Mouse (Mus musculus) embryonic facial prominence, embryonic 15.5 days (tissue): Measurements from ENCODE around the gene Ints11. TPM values are rescaled to one million over a fixed set of nuclear protein-coding genes. Genes with fewer than 3 reads are reported as not detected.

Experiments
- ATAC-seq: fragments of 200-750 bp; cut with Nextera tagmentation; 2 replicates; pipeline ENCODE4 v1.8.0; 2017; ENCODE audit warnings: low read depth, moderate TSS enrichment; ENCODE audit not compliant: insufficient number of reproducible peaks, low FRiP score, low TSS enrichment
- H3K27ac ChIP-seq: fragments of 300-500 bp; sonication (generic); replicated peaks from 2 replicates; pipeline ENCODE4 v1.5.1; 2015; ENCODE audit warnings: mild to moderate bottlenecking, inconsistent platforms
- H3K27me3 ChIP-seq: fragments of 300-500 bp; sonication (generic); 2 replicates; pipeline ENCODE4 v1.6.1; 2015; ENCODE audit warnings: inconsistent platforms
- H3K36me3 ChIP-seq: fragments of 300-500 bp; sonication (generic); 2 replicates; pipeline ENCODE4 v1.6.1; 2015; ENCODE audit warnings: mild to moderate bottlenecking, inconsistent platforms
- H3K4me1 ChIP-seq: fragments of 300-500 bp; sonication (generic); 2 replicates; pipeline ENCODE4 v1.6.1; 2015; ENCODE audit warnings: inconsistent platforms
- H3K4me2 ChIP-seq: fragments of 300-500 bp; sonication (generic); replicated peaks from 2 replicates; pipeline ENCODE4 v1.6.1; 2015; ENCODE audit warnings: mild to moderate bottlenecking, inconsistent platforms
- H3K4me3 ChIP-seq: fragments of 300-500 bp; sonication (generic); replicated peaks from 2 replicates; pipeline ENCODE4 v1.5.1; 2015; ENCODE audit warnings: mild to moderate bottlenecking, inconsistent platforms
- H3K9ac ChIP-seq: fragments of 300-500 bp; sonication (generic); 2 replicates; pipeline ENCODE4 v1.6.1; 2015; ENCODE audit warnings: inconsistent platforms
- H3K9me3 ChIP-seq: fragments of 300-500 bp; sonication (generic); replicated peaks from 2 replicates; pipeline ENCODE4 v1.6.1; 2016; ENCODE audit warnings: inconsistent platforms
- WGBS: fragments of 180-500 bp; shearing (Covaris S2); methylation state at CpG from one replicate; pipeline ENCODE4 v1.1.7; 2015; 5-methylcytosine and 5-hydroxymethylcytosine counted together
- microRNA-seq: library from miRNA; unstranded; fragments of <30 nt; microRNA quantifications from one replicate; pipeline ENCODE4, GENCODE M21; 2016; ENCODE audit warnings: borderline number of aligned reads
- polyA plus RNA-seq: library from polyadenylated mRNA; unstranded; fragments of >200 nt; fragmentation: Nextera tagmentation; extraction: Ambion mirVana; gene quantifications from 2 replicates; pipeline ENCODE4 v1.2.1, GENCODE M21; 2015

Ints11 gene
- polyA plus RNA-seq, 1 experiment from 2014 or later: 73.1 TPM

GRCm38 (mm10) chr4:155906125-155906524 is 36.8 kb downstream of the Ints11 start:
- H3K36me3 ChIP-seq: peaks cover 58% of the 10 kb centered on the region
- ATAC-seq: no peak
- H3K27me3 ChIP-seq: no peaks in the 10 kb centered on the region
- H3K4me2 ChIP-seq: no peak overlapping the region
- H3K4me3 ChIP-seq: no peak overlapping the region
- H3K4me1 ChIP-seq: no peaks in the 10 kb centered on the region
- H3K9me3 ChIP-seq: no peaks in the 10 kb centered on the region
- WGBS: 78% methylated on average over 9 of the region's 9 CpGs
- no peak overlapping the region for H3K27ac ChIP-seq
- H3K9ac ChIP-seq: no peak overlapping the region

DNA sequence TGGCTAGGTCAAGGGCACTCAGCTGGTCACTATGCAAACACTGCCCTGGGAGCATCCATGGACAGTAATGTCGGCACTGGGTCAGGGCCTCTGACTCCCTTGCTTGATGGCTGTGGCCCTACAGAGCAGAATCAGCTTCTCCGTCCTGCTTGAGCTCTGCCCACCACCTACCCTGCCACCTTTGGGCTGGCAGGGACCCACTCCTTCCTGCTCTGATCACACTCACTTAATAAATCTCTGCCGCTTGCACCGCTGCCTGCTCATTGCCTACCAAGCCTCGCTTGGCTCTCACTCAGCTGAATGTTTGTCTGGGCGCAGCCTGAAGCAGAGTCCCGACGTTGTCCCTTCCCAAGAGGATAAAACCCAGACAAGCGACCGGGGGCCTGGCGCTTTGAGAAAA is 37.7 kb downstream of the Ints11 start:
- no peak for ATAC-seq
- 80% methylated on average over 11 of the region's 11 CpGs for WGBS

DNA sequence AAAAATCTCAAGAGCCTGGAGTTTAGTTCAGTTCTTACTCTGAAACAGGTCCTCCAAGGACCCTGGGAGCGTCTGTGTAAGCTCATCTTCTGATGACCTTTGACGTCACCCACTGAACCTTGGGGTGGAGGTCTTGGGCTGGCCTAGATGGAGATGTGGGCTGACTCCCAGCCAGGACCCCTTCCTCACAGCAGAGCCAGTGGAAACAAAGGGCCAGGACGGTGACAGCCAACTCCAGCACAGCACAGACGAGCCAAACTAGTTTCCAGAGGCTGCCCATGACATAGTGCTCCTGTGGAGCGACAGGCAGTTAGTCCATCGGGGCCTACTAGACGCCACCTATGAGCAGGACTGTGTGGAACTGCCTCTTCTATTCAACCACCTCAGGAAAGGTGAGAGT is 38.9 kb downstream of the Ints11 start:
- whole genome bisulfite sequencing: 74% methylated on average over 7 of the region's 7 CpGs
- H3K36me3 ChIP-seq: peaks cover 37% of the 10 kb centered on the region
- ATAC-seq: no peak

More for the DNA sequence above, 37.7 kb downstream of the Ints11 start:
- Histone ChIP-seq H3K4me2 (no peak overlapping the region), H3K4me1 (no peaks in the 10 kb centered on the region), H3K27me3 (no peaks in the 10 kb centered on the region), H3K9me3 (no peaks in the 10 kb centered on the region), H3K27ac (no peak overlapping the region), H3K36me3 (peaks cover 49% of the 10 kb centered on the region), H3K4me3 (no peak overlapping the region), H3K9ac (no peak overlapping the region)

DNA sequence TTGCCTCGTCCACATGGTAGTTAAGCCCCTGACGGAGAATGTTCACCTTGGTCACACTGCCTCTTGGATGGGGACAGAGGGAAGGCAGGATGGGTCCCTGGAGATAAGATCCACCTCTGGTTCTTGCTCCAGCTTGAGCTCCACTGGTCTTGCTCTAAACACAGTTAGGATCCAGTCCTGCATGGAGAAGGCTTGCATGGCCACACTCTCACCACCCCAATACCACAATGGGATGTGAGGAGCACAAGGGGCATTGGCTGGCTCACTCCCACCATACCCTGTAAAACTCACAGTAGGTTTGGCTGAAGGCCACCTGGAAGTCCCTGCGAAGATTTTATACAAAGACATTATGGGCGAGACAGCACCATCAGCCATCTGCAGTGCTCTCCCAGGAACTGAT is 39.4 kb downstream of the Ints11 start:
- no peaks in the 10 kb centered on the region for H3K9me3 ChIP-seq
- no peak overlapping the region for H3K9ac ChIP-seq
- no peaks in the 10 kb centered on the region for H3K4me1 ChIP-seq
- H3K36me3 ChIP-seq: peaks cover 32% of the 10 kb centered on the region
- H3K27me3 ChIP-seq: no peaks in the 10 kb centered on the region
- H3K27ac ChIP-seq: no peak overlapping the region
- no peak overlapping the region for H3K4me2 ChIP-seq
- WGBS: 89% methylated on average over 4 of the region's 4 CpGs
- no peak overlapping the region for H3K4me3 ChIP-seq
- no peak for ATAC-seq

More for the DNA sequence above, 38.9 kb downstream of the Ints11 start:
- H3K4me2 ChIP-seq: no peak overlapping the region
- H3K9ac ChIP-seq: no peak overlapping the region
- no peak overlapping the region for H3K27ac ChIP-seq
- no peaks in the 10 kb centered on the region for H3K27me3 ChIP-seq
- H3K4me3 ChIP-seq: no peak overlapping the region
- no peaks in the 10 kb centered on the region for H3K9me3 ChIP-seq
- H3K4me1 ChIP-seq: no peaks in the 10 kb centered on the region

GRCm38 (mm10) chr4:155932031-155932430 is 62.7 kb downstream of the Ints11 start:
- H3K4me3 ChIP-seq: no peak overlapping the region
- no peaks in the 10 kb centered on the region for H3K36me3 ChIP-seq
- no peak overlapping the region for H3K4me2 ChIP-seq
- no peaks in the 10 kb centered on the region for H3K4me1 ChIP-seq
- no peak overlapping the region for H3K27ac ChIP-seq
- H3K9me3 ChIP-seq: no peaks in the 10 kb centered on the region
- H3K27me3 ChIP-seq: 0 out of 2 replicates have a peak, but pooled peaks cover 5% of the 10 kb centered on the region
- 59% methylated on average over 1 of the region's 1 CpGs for WGBS
- no peak overlapping the region for H3K9ac ChIP-seq
- no peak for ATAC-seq

Small RNA genes within 50 kb of the gene (microRNA-seq; reads per million reads assigned to microRNA genes)
- gene Gm22991: not detected

Other genes starting within 250 kb of the Ints11 start
- 62.1 and 65.6 TPM in 2 replicates for gene Cdk11b, start 244.7 kb upstream of the Ints11 start, polyA plus RNA-seq
- not detected in 2 replicates for gene Gm10563, start 224.1 kb upstream of the Ints11 start, polyA plus RNA-seq
- 38.5 and 39.0 TPM in 2 replicates for gene Mmp23, start 216.2 kb upstream of the Ints11 start, polyA plus RNA-seq
- 36.3 and 36.8 TPM in 2 replicates for gene Mib2, start 200.3 kb upstream of the Ints11 start, polyA plus RNA-seq
- gene Fndc10, start 175.2 kb upstream of the Ints11 start, polyA plus RNA-seq: 13.5 and 13.9 TPM in 2 replicates
- gene Ssu72, start 164.7 kb upstream of the Ints11 start, polyA plus RNA-seq: 135 and 140 TPM in 2 replicates
- 1.6 and 2.2 TPM in 2 replicates for gene Tmem240, start 134.7 kb upstream of the Ints11 start, polyA plus RNA-seq
- 84.9 and 89.9 TPM in 2 replicates for gene Atad3a, start 108.5 kb upstream of the Ints11 start, polyA plus RNA-seq
- gene Vwa1, start 94.8 kb upstream of the Ints11 start, polyA plus RNA-seq: 14.2 and 17.4 TPM in 2 replicates
- 0.76 and 1.2 TPM in 2 replicates for gene Tmem88b, start 83.7 kb upstream of the Ints11 start, polyA plus RNA-seq
- gene Ankrd65, start 79.1 kb upstream of the Ints11 start, polyA plus RNA-seq: 0.29 and 0.71 TPM in 2 replicates
- gene Mrpl20, start 66.7 kb upstream of the Ints11 start, polyA plus RNA-seq: 175 and 191 TPM in 2 replicates
- gene Ccnl2, start 57.1 kb upstream of the Ints11 start, polyA plus RNA-seq: 198 and 206 TPM in 2 replicates
- gene Aurkaip1, start 38.3 kb upstream of the Ints11 start, polyA plus RNA-seq: 142 TPM in 2 replicates
- 137 and 141 TPM in 2 replicates for gene Mxra8, start 29.9 kb upstream of the Ints11 start, polyA plus RNA-seq
- gene Dvl1, start 22.1 kb upstream of the Ints11 start, polyA plus RNA-seq: 10.0 and 12.2 TPM in 2 replicates
- gene Tas1r3, start 6.2 kb upstream of the Ints11 start, polyA plus RNA-seq: 0.48 and 0.56 TPM in 2 replicates
- gene Cptp, start 106 bp upstream of the Ints11 start, polyA plus RNA-seq: 18.0 and 20.1 TPM in 2 replicates
- gene Pusl1, start 22.2 kb downstream of the Ints11 start, polyA plus RNA-seq: 62.6 and 63.6 TPM in 2 replicates
- gene Acap3, start 22.3 kb downstream of the Ints11 start, polyA plus RNA-seq: 25.1 and 26.2 TPM in 2 replicates
- gene Ube2j2, start 74.3 kb downstream of the Ints11 start, polyA plus RNA-seq: 108 and 109 TPM in 2 replicates
- gene C1qtnf12, start 92.8 kb downstream of the Ints11 start, polyA plus RNA-seq: 68.2 and 73.8 TPM in 2 replicates
- gene B3galt6, start 123.1 kb downstream of the Ints11 start, polyA plus RNA-seq: 16.6 and 16.7 TPM in 2 replicates
- gene Sdf4, start 123.3 kb downstream of the Ints11 start, polyA plus RNA-seq: 165 and 172 TPM in 2 replicates
- 1.1 and 1.2 TPM in 2 replicates for gene Tnfrsf4, start 144.3 kb downstream of the Ints11 start, polyA plus RNA-seq
- 6.0 and 7.1 TPM in 2 replicates for gene Tnfrsf18, start 156.6 kb downstream of the Ints11 start, polyA plus RNA-seq
- 4.0 and 4.3 TPM in 2 replicates for gene Ttll10, start 189.9 kb downstream of the Ints11 start, polyA plus RNA-seq
- 32.8 and 33.5 TPM in 2 replicates for gene 9430015G10Rik, start 240.4 kb downstream of the Ints11 start, polyA plus RNA-seq